Mouse (Mus musculus) left cerebral cortex, postnatal 14 days (tissue): ENCODE data around the gene Selenos. TPM values are rescaled to one million over a fixed set of nuclear protein-coding genes. Genes with fewer than 3 reads are reported as not detected.

Experiments used
- DNase-seq, 2 experiments: peaks; one replicate each; pipeline ENCODE4 v3.0.0; 2021 to 2022; ENCODE audit warnings: low spot score in 2 of 2, mixed read lengths in 1 of 2
- intact Hi-C: fragments of 180-260 bp; cut with DNase I; formaldehyde crosslinking; loops from one replicate; pipeline ENCODE4 v1.15.1; 2025
- long read RNA-seq, 2 experiments: library from polyadenylated mRNA; stranded (forward); transcript quantifications; one replicate each; pipeline ENCODE4 v2.0.0; 2021
- total RNA-seq, 2 experiments: library from RNA; stranded (reverse); gene quantifications; 2 replicates each; pipeline ENCODE4 v1.2.3; 2021

Gene Selenos
- 10 to 100 TPM; 50.6 to 53.7 TPM for total RNA-seq
- long read RNA-seq, experiment 1, transcript Selenos-201 (6 exons, 1,191 nt) = major isoform, 96 of 104 reads
- long read RNA-seq, experiment 1, partial matches to known transcripts = 1 of 104 reads
- long read RNA-seq, experiment 1, other reads (novel, unspliced or antisense) = 1 of 104 reads
- long read RNA-seq, experiment 2, transcript Selenos-201 (6 exons, 1,191 nt) = major isoform, 69 of 75 reads
- long read RNA-seq, experiment 2, partial matches to known transcripts = 2 of 75 reads
- long read RNA-seq, experiment 2, other reads (novel, unspliced or antisense) = 0 of 75 reads

DNA sequence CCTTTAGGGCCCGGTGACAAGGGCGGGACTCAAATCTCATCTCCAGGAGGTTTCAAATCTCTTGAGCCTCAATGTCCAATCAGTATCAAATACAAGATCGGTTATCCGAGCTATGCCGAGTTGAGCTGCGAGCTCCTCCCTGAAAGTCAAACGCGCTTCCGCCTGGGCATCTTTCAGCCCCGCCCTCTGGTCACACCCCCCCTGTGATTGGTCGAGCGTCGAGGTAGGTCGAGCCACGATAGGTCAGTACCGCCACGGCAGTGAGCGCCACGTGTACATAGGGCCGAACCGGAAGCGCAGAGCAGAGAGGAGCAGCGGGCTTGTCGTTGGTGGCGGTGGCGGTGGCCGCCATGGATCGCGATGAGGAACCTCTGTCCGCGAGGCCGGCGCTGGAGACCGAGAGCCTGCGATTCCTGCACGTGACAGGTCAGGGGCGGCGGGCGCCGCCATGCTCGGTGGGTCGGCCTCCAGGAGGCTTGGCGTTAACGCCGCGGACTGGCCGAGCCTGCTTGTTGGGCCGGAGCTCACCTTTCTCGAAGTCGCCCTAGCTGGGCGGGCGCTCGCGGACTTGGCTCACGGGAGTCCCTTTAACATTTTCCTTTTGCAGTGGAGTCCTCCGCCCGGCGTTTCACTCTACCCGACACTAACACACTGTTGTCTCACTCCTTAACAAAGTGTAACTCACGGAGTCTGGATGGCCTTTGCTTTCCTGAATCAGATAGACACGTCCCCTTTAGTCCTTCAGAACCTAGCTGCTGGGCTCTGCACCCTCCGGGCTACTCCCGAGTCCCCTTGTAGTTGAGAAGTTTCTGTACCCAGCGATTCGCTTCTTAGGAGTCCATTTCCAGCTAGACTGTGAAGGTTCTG is at the start of gene Selenos:
Gene Selenos (plus strand): TSS at position 286 of the 867 bp plus-strand sequence.
- intact Hi-C loops = no loop called here
- DNase-seq = peak; percentile 97 to 98

DNA sequence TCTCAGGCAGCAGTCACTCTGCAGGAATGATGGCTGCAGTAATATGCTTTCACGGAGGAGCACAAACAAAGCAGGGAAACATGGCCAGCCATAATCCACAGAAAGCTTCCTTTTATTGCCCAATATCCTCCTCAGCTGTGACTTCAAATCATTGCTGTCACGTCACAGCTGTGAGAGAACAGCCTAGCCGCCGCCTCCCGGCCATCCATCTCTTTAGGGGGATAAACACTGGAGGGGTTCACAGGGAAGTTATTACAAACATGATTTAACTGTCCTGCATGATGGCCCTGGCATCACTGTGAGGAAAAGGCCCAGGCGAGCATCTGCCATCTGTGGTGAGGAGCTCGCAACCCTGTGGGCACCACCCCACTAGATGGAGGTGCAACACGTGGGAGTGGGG is 42.6 kb upstream of the Selenos start:
- no peak for DNase-seq
- intact Hi-C loops = no loop called here

DNA sequence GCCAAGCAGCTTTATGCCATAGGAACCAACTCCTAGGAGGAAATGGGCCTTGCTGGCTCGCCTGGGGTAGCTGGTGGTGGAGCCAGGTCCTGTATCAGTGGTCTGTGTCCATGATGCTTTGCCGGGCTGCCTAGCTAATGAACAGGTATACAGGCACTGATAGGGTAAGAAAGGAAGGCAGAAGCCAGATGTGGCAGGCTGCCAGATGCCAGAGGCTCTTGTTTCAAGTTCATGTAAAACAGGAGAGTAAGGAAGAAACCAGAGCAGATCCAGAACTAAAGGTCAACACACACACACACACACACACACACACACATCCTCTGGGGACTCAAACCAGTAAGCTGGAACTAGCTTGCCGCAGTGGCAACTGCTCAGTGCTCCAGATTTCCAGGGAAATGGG is 41.2 kb upstream of the Selenos start:
- no peak for DNase-seq
- intact Hi-C loops = no loop called here

DNA sequence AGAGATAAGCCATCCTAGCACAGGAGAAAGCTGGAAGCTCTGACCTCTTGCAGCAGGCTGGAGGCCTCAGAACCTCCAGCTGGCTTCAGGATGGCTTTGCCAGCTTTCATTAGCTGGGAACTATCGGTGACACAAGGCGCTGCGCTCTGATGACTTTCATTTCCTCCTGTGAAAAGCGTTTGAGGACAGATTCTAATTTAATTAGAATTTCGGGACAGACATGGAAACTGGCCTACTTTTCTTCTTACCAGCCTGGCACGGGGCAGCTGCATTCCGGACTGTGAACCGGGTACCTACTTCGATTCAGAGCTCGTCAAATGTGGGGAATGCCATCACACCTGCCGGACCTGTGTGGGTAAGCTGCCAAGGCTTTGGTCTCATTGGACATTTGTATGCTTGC is 40.7 kb upstream of the Selenos start:
- intact Hi-C loops = no loop called here
- no peak for DNase-seq

DNA sequence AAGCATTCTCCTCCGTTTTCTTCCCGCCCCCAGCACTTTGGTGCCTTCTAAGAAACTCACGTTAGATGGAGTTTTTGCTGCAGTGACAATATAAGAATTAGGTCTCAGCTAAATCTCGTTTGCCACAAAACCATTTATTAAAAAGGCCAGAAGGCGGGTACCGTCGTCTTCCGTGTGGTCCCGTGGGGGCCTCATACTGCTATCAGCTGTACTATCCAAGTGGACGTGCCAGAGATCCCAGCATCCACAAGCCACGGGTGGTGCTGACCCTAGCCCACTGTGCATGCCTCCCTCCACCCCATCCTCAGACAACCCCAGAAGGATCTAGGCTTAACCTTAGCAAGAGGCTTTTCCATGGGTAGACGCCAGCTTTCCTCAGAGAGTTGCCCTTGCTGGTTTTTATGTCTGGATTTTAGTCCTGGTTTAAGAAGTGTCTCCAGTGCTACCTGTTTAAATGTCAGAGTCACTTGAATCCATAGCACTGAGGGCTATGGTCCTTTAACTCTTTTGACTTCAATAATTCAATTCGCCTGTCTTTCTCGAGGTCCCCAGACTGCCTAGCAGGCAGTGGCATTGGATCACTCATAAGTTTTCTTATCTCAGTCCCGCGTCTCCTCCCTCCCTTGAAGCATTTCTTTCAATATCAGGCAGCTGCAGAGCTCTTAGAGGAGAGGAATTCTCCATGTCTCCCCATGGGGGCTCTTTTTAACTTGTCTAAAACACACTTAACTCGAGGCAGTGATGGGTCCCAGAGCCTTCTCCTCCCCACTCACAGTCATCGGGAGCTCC is 39.2 kb upstream of the Selenos start:
- no peak for DNase-seq
- intact Hi-C loops = no loop called here

DNA sequence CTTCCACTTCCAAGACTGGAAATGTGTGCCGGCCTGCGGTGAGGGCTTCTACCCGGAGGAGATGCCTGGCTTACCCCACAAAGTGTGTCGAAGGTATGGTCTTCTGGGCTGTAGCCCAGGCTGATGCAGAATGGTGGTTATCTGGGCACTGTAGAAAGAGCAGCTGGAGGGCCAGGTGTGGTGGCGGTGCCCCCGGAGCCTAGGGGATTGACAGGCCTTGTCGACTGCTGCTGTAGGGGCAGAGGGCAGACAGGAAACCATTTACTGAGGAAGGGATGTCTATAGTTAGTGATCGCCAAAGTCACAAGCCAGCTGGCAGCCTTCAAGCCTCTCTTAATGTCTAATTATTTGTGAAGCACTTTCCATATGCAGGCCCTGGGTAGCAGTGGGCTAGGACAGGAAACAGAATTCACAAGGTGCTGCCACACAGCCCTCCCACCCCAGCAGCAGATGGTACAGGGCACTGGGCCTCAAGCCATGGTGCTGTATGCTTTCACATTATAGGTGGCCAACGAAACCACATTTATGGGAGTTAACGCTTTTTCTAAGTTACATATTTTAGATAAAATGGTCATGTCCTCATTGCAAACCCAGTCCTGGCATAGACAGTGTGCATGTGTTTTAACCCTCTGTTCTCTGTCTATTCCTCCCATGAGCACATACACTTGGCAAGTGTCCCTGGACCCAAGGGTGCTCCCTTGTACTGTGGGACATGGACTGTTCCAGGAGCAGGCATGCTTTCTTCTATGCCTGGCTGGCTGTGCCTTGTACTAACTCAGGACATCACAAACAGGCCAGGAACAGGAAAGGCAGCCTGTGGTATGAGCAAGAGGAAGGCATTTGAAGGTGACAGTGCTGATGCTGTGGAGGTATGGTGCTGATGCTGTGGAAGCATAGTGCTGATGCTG is 35.6 kb upstream of the Selenos start, which contains the start of gene Gm45213:
Gene Gm45213 (plus strand): TSS at position 51 of the 908 bp plus-strand sequence.
- DNase-seq = no peak
- intact Hi-C loops = no loop called here

DNA sequence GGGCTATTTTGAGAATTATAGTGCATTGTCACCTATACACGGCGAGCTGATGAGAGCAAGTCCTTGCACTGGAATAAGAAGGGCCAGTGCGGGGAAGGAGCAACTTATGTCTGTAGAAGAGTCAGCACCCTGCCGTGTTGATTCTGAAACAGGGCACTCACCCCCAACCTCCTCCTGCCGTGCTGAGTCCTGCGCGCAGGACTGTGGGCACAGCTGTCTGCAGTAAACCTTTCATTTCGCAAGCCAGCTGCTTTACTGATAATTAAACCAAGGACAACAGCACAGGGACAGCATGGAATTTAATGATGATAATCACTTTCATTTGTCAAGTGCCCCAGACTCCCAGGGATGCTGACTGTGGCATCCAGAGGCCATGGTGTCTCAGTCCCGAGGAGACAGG is 34.8 kb upstream of the Selenos start:
- intact Hi-C loops = no loop called here
- DNase-seq = no peak

DNA sequence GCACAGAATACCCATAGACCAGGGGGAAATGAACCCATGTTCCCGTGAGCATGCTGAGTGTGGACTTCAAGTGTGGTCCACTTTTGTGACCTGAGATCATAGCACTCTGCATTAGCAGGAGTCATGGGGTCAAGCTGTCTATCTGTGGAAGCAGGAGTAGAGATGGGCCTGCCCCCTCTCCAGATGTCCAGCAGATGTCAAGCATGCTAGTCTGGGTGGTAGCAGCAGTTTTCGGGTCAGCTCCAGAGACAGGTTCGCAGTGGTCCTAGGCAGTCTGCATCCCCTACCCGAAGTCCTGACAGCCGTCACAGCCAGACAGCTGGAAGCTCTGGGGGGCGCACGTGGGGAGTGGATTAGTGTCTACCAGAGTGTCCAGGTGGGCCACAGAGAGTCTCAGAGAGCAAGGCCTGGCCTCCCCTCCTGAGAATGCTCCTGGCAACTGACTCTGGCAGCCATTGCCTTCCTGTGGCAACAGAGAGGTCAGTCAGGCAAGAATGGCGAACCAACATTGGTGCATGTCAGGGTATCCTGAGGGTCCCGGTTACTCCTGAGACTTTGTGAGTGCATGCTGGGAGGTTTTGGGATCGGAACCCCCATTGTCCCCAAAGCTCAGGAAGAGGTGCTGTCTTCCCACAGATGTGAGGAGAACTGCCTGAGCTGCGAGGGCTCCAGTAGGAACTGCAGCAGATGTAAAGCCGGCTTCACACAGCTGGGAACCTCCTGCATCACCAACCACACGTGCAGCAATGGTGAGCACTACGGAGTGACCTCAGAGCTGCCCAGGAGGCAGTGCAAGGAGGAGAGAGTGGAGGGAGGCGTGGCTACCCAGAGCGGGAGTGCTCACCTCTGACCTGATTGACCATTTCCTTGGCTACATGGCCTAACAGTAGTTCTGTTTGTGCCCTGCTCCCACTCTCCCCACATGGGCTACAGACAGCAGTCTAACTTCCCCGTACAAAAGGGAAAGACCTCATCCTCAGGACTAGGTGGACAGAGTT is 32.2 kb upstream of the Selenos start:
- no peak for DNase-seq
- intact Hi-C loops = no loop called here

DNA sequence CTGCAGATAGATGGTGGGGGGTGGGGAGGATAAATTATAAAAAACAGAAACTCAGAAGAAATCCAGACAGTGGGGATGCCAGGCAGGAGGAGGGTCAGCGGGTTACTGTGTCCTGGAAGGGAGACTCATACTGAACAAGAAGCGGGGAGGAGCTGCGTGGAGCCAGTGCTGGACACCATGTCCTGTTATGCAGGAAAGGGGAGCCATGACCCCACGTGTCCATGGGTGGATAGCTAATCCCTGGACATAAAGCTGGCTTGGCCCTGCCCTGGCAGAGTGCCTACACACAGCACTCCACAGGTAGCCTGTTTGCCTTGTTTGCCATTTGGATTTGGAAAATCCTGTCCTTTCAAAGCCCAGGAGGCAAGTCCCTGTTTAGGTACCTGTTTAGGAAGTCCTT is 31.5 kb upstream of the Selenos start:
- intact Hi-C loops = no loop called here
- DNase-seq = no peak

DNA sequence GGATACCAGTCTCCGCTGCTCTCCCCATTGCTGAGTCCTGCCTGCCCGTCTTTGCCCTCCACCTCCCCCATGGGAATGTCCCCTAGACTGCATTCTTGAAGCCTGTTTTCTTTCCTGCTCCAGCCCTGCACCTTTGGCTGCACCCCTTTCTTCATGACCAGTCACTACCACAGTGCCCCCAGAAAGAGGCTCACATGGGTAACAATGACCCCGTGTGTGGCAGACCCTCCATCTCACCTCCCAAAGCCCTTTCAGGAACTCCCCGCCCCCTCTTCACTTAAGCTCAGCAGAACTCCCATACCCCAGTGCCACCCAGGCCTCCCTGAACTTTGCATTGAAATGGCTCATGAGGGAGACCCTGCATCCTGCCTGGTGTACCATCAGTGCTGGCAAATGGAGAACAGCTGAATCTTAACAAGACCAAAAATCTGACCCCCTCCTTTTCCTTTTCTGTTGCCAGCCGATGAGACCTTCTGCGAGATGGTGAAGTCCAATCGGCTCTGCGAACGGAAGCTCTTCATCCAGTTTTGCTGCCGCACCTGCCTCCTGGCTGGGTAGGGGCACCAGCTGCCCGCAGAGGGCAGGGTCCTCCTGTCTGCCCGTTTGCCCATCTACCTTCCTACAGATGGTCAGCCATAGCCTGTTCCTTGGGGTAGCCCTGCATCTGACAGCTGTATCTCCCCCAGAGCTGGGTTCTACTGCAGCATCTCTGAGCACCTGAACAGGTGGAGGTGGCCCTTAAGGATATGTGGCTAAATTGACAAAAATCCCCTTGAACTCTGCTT is 30.8 kb upstream of the Selenos start:
- intact Hi-C loops = no loop called here
- DNase-seq = no peak

DNA sequence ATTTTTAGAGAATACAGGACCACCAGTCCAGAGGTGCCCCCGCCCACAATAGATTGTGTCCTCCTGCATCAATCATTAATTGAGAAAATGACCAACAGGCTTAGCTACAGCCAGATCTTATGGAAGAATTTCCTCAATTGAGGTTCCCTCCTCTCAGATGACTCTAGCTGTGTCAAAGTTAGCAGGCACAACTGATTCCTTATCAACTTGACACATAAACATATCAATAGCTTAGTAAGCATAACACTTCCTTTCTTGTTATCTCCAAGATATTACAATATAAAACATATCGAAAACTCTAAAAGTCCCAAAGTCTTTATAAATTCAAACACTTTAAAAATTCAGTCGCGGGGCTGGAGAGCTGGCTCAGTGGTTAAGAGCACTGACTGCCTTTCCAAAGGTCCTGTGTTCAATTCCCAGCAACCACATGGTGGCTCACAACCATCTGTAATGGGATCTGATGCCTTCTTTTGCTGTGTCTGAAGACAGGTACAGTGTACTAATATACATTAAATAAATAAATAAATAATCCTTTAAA is 25.4 kb upstream of the Selenos start:
- no peak for DNase-seq
- intact Hi-C loops = loop anchor here (10.0 kb wide), 1 partner anchor 319 kb away; no protein-coding TSS in a partner anchor

DNA sequence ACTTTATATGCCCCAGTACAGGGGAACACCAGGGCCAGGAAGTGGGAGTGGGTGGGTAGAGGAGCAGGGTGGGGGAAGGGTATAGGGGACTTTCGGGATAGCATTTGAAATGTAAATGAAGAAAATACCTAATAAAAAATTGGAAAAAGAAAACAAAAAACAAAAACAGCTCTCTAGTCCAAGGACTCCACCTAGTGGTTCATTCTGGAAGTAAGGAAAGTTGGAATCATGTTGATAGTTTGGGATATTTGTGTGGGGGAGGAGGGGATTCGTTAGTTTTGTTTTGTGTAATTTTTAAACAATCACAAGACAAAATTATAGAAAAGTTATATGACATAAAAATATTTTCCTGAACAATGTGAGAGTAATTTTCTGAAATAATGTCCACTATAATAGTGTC is 24.1 kb upstream of the Selenos start:
- DNase-seq = peak in 1 of 2 experiments; percentile 33
- intact Hi-C loops = loop anchor here (5.0 to 10.0 kb wide), 2 partner anchors 321 to 363 kb away; partner anchors contain the start of gene Tm2d3

DNA sequence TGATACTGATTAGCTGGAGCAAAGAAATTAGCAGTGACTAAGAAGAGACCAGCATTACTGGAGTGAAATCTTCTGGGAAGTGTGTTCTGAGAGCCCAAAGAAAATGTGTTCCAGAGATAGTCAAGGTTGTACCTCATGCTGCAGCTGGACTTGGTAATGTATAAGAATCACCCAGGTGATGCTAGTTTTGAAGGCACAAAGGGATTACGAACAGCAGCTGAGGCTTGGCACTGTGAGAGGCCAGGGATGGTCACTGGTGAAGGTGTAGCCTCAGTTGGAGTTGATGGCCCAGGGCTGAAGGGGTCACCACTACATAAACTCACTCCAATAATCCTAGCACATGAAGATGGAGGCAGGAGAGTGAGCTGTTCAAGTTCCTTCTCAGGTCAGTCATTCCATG is 20.7 kb upstream of the Selenos start, which contains the start of gene Snrpa1:
Gene Snrpa1 (plus strand): TSS at position 301 of the 400 bp plus-strand sequence.
- intact Hi-C loops = loop anchor here (5.0 to 10.0 kb wide), 2 partner anchors 324 to 366 kb away; partner anchors contain the start of gene Tm2d3

DNA sequence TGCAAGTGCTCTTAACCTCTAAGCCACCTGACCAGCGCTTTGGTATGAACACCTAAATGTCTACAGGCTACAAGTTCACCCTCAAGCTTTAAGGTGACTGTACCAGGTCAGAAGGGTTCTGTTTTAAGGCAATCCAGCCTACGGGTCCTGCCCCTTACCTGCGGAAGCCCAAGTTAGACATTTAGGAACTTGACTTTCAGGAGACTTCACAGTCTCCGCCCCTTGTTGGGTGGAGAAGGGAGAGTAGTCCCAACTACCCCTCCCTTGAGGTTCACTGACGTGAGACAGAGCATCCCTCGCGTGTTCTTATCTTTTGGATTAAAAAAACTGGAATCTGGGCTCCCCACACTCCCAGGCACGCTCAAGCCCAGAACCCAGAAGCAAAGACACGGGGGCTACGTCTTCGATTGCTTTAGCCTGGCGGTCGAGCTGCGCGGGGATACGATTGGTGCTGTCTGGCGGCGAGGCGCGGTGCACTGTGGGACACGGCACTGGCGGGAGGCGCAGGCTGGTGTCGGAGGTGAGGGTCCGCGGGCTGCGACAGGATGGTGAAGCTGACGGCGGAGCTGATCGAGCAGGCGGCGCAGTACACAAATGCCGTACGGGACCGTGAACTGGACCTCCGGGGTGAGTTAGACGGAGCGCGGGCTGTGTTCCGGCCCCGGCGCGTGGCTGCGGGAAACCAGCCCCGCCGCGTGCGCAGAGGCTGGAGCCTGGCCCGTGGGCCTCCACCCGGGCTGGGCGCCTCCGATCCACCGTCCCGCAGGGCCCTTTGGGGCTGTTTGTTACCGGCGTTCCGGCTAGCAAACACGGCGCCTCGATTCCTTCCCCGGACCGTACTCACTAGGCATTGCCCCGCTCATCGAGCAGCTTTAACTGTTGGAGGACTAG is 19.1 kb upstream of the Selenos start:
- intact Hi-C loops = no loop called here
- peak; percentile 80 to 90 for DNase-seq

More for the DNA sequence above, 20.7 kb upstream of the Selenos start, which contains the start of gene Snrpa1:
- no peak for DNase-seq

DNA sequence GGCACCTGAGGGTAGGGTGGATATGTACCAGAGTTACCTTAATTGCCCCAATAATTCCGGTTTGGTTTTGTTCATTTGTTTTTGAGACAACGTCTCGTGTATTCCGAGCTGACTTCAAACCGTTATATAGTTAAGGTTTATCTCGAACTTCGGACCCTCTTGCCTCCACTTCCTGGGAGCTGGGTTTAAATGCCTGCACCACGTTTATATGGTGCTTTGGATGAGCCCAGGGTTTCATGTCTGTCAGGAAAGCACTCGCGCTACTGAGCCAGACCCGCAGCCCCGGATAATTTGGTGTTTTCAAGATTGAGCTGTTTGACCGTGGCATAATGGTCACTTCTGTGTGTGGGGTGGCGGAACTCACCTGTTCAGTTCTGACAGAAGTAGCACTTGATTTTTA is 18.4 kb upstream of the Selenos start:
- no peak for DNase-seq
- intact Hi-C loops = no loop called here
